Mouse (Mus musculus) heart, postnatal 0 days (tissue): ENCODE results near the gene Ell3.

Experiments used
- CTCF ChIP-seq: IDR thresholded peaks from 2 replicates; pipeline ENCODE4 v1.5.1; 2016; ENCODE audit warnings: antibody characterized with exemption, control low read depth, low read depth
- EP300 ChIP-seq: IDR thresholded peaks from 2 replicates; pipeline ENCODE4 v1.6.1; 2016; ENCODE audit warnings: antibody characterized with exemption, low read depth

DNA sequence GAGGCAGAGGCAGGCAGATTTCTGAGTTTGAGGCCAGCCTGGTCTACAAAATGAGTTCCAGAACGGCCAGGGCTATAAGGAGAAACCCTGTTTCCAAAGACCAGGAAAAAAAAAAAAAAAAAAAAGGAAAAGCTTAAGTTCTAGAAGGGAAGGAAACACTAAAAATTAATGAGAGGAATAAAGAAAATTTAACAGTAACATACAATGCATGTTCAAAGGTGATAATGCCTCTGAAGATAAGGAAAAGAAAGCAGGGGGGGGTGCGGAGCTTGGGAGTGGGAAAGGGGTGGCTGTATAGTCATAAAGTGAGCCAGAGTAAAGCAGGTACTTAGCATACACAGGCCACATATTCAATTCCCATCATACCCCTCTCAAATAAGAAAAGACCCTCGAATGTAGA is 1.0 kb upstream of the Ell3 start:
- TF ChIP-seq CTCF, result no peak
- TF ChIP-seq EP300, result no peak
